Mouse (Mus musculus): ENCODE data around the gene Stx5a.

- no peak for TF ChIP-seq CTCF (IDR thresholded peaks at IDR 0.05; ENCODE audit: low read depth, low read length)
- no peak for TF ChIP-seq GATA1 (IDR thresholded peaks at IDR 0.05; ENCODE audit: borderline replicate concordance, low read length)
- no peak; the same call in 1 of the 2 replicates for TF ChIP-seq POLR2AphosphoS5 (IDR thresholded peaks at IDR 0.05; ENCODE audit: insufficient replicate concordance, low read depth, low read length)
- no peak for TF ChIP-seq TAL1 (conservative IDR thresholded peaks at IDR 0.05; ENCODE audit: low read depth, low read length)
- no peak for TF ChIP-seq GATA2 (IDR thresholded peaks at IDR 0.05; ENCODE audit: borderline replicate concordance, low read depth, low read length)
These were observed 29.7 kb upstream of the Stx5a start for GRCm38 (mm10) chr19:8711506-8711905.
